Mouse (Mus musculus): ENCODE results near the gene Fndc9.
A peak's percentile ranks its signal among the peaks of the same experiment; 100 is the strongest.

Fndc9 gene

GRCm38 (mm10) chr11:46276778-46277177, 41.4 kb downstream of the Fndc9 start:
- DNase-seq (ENCODE audit: low read depth, low spot score): peak; percentile 77

DNA sequence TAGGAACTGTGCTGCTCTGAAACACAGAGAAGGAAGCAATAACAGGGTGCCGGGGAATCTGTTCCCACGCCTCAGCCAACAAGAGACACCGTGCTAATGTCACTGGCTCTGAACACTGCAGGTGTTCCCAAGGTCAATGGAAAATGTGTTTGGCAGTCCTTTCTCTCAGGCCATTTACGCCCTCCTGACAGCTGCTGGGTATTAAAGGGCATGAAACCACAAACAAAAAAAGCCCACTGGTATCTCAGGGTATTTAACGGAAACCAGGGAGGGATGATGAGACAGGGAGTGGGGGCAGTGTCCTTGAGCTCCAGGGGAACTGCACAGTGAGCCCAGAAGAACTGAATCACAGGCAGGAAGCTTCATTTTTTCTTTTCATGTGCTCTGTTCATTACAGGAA, 42.8 kb downstream of the Fndc9 start:
- no peak for DNase-seq (ENCODE audit: low read depth, low spot score)

- no peak for DNase-seq (ENCODE audit: low read depth, low spot score)
Observed at GRCm38 (mm10) chr11:46278709-46279108, 43.4 kb downstream of the Fndc9 start.

DNA sequence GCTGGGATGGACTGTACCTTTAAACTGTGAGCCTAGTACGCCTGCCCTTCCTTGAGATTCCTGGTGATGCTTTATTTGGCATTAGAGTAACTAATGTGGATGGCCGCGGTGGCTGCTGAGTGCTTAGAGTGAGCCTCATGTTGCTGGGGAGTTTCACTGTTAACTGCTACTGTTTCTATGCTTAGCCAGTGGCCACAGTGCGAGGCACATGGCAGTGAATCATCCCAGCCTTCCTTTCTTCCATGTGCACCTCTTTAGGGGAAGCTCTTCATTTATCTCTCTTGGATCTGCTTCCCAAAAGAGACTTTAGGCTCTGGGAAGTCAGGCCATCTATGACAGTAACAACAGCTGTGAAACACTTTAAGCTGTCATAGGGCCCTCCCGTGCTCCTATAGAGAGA, 47.3 kb downstream of the Fndc9 start:
- no peak for DNase-seq (ENCODE audit: low read depth, low spot score)

GRCm38 (mm10) chr11:46283800-46284199, 48.5 kb downstream of the Fndc9 start:
- no peak for DNase-seq (ENCODE audit: low read depth, low spot score)

GRCm38 (mm10) chr11:46286803-46287202, 51.5 kb downstream of the Fndc9 start:
- no peak for DNase-seq (ENCODE audit: low read depth, low spot score)

GRCm38 (mm10) chr11:46288091-46288490, 52.8 kb downstream of the Fndc9 start:
- DNase-seq (ENCODE audit: low read depth, low spot score): no peak

DNA sequence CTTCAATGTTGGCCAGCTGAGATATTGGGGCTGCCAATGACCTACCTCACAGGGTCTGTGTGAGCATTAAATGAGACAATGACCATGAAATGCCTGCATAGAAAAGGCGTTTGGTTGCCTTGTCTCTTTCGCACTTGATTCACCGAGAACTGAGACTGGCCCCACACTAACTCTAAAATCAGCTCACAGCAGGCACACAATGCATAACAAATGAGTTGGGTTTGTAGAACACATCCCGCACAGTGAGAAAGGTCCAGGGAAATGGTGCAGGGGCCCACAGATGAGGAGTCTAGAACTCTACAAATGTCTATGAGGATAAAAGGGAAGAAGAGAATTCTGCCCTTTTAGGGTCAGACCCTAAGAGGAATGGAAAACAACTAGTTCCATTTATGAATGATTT, 53.7 kb downstream of the Fndc9 start:
- DNase-seq (ENCODE audit: low read depth, low spot score): no peak
